Mouse (Mus musculus): ENCODE data around the gene Kifc5b.
"Not testable (repeated sequence)": the region's sequence is repeated elsewhere in the genome, so short reads cannot be mapped to it uniquely, and the experiment has no call there.

GRCm38 (mm10) chr17:26925414-26925813 lies 8.5 kb downstream of the Kifc5b start:
- TF ChIP-seq CTCF (IDR thresholded peaks at IDR 0.05; ENCODE audit: borderline replicate concordance, control insufficient read depth, extremely low read depth, insufficient read depth, low read length, poor library complexity); POLR2A (IDR thresholded peaks at IDR 0.05; ENCODE audit: control insufficient read depth, extremely low read depth, insufficient read depth, low read length, poor library complexity): not testable (repeated sequence)
